Mouse (Mus musculus): ENCODE results near the gene Tspan14. TPM values are rescaled to one million over a fixed set of nuclear protein-coding genes. Genes with fewer than 3 reads are reported as not detected.

The Tspan14 gene
- polyA plus RNA-seq, 2 experiments, result 22.0 to 25.4 TPM

- 88% methylated on average over 15 of the region's 15 CpGs for whole genome bisulfite sequencing (ENCODE audit: insufficient replicate concordance)
- ATAC-seq (ENCODE audit: insufficient read depth), result no peak
- Histone ChIP-seq H3K4me2 (ENCODE audit: low read depth) (no peak overlapping the region), H3K9ac (replicated peaks) (no peak overlapping the region), H3K4me1 (replicated peaks; ENCODE audit: control insufficient read depth in 2 of 2, insufficient read depth in 2 of 2, low read length in 1 of 2) (peaks cover 0 to 16% of the 10 kb centered on the region in 2 experiments; a peak in 2 of 4 replicates), H3K27me3 (ENCODE audit: control insufficient read depth, insufficient read depth, low read length) (no peaks in the 10 kb centered on the region), H3K36me3 (replicated peaks; ENCODE audit: control insufficient read depth, insufficient read depth, low read depth) (peaks cover 20% of the 10 kb centered on the region), H3K9me3 (ENCODE audit: control insufficient read depth, low read length) (no peaks in the 10 kb centered on the region), H3K4me3 (ENCODE audit: insufficient read depth in 1 of 2, low read depth in 2 of 2, low read length in 2 of 2) (no peak overlapping the region), H3K27ac (no peak overlapping the region)
- no peak for TF ChIP-seq EP300 (IDR thresholded peaks at IDR 0.05; ENCODE audit: low read depth)
- TF ChIP-seq CTCF (IDR thresholded peaks at IDR 0.05; ENCODE audit: low read depth), result no peak
- DNase-seq (ENCODE audit: low read depth in 3 of 3, low spot score in 3 of 3), result no peak
Observed at GRCm38 (mm10) chr14:40916667-40917066, 49.9 kb downstream of the Tspan14 start.

- TF ChIP-seq EP300 (IDR thresholded peaks at IDR 0.05; ENCODE audit: low read depth), result no peak
- TF ChIP-seq CTCF (IDR thresholded peaks at IDR 0.05; ENCODE audit: low read depth), result no peak
- Histone ChIP-seq H3K9me3 (ENCODE audit: control insufficient read depth, low read length) (no peaks in the 10 kb centered on the region), H3K9ac (replicated peaks) (no peak overlapping the region), H3K4me3 (ENCODE audit: insufficient read depth in 1 of 2, low read depth in 2 of 2, low read length in 2 of 2) (no peak overlapping the region), H3K36me3 (replicated peaks; ENCODE audit: control insufficient read depth, insufficient read depth, low read depth) (peaks cover 20% of the 10 kb centered on the region), H3K27ac (no peak overlapping the region), H3K27me3 (ENCODE audit: control insufficient read depth, insufficient read depth, low read length) (no peaks in the 10 kb centered on the region), H3K4me1 (replicated peaks; ENCODE audit: control insufficient read depth in 2 of 2, insufficient read depth in 2 of 2, low read length in 1 of 2) (peaks cover 0 to 16% of the 10 kb centered on the region in 2 experiments; a peak in 2 of 4 replicates), H3K4me2 (ENCODE audit: low read depth) (no peak overlapping the region)
- 76% methylated on average over 8 of the region's 8 CpGs for WGBS (ENCODE audit: insufficient replicate concordance)
- no peak for DNase-seq (ENCODE audit: low read depth in 3 of 3, low spot score in 3 of 3)
- ATAC-seq (ENCODE audit: insufficient read depth), result 0 out of 2 replicates have a peak, but pooled peaks have one; percentile 6
Observed at GRCm38 (mm10) chr14:40915838-40916237, 50.8 kb downstream of the Tspan14 start.

- ATAC-seq (ENCODE audit: insufficient read depth) (peak; percentile 47), DNase-seq (ENCODE audit: low read depth in 3 of 3, low spot score in 3 of 3) (no peak)
- Histone ChIP-seq H3K27me3 (ENCODE audit: control insufficient read depth, insufficient read depth, low read length) (no peaks in the 10 kb centered on the region), H3K9ac (replicated peaks) (no peak overlapping the region), H3K9me3 (ENCODE audit: control insufficient read depth, low read length) (no peaks in the 10 kb centered on the region), H3K4me1 (replicated peaks; ENCODE audit: control insufficient read depth in 2 of 2, insufficient read depth in 2 of 2, low read length in 1 of 2) (peaks cover 0 to 12% of the 10 kb centered on the region in 2 experiments; a peak in 2 of 4 replicates), H3K4me3 (ENCODE audit: insufficient read depth in 1 of 2, low read depth in 2 of 2, low read length in 2 of 2) (no peak overlapping the region), H3K4me2 (ENCODE audit: low read depth) (no peak overlapping the region), H3K36me3 (replicated peaks; ENCODE audit: control insufficient read depth, insufficient read depth, low read depth) (peaks cover 23% of the 10 kb centered on the region), H3K27ac (no peak overlapping the region)
- TF ChIP-seq EP300 (IDR thresholded peaks at IDR 0.05; ENCODE audit: low read depth), result no peak
- TF ChIP-seq CTCF (IDR thresholded peaks at IDR 0.05; ENCODE audit: low read depth), result no peak
- WGBS (ENCODE audit: insufficient replicate concordance), result 83% methylated on average over 3 of the region's 3 CpGs
Observed at GRCm38 (mm10) chr14:40914701-40915100, 51.9 kb downstream of the Tspan14 start.

GRCm38 (mm10) chr14:40913709-40914108 is 52.9 kb downstream of the Tspan14 start:
- peaks cover 25% of the 10 kb centered on the region for H3K36me3 ChIP-seq (replicated peaks; ENCODE audit: control insufficient read depth, insufficient read depth, low read depth)
- no peak for TF ChIP-seq EP300 (IDR thresholded peaks at IDR 0.05; ENCODE audit: low read depth)
- no peak for TF ChIP-seq CTCF (IDR thresholded peaks at IDR 0.05; ENCODE audit: low read depth)
- ATAC-seq (ENCODE audit: insufficient read depth) (no peak), DNase-seq (ENCODE audit: low read depth in 3 of 3, low spot score in 3 of 3) (no peak)
- H3K9ac ChIP-seq (replicated peaks), result no peak overlapping the region
- no peak overlapping the region for H3K27ac ChIP-seq
- no peaks in the 10 kb centered on the region for H3K9me3 ChIP-seq (ENCODE audit: control insufficient read depth, low read length)
- H3K27me3 ChIP-seq (ENCODE audit: control insufficient read depth, insufficient read depth, low read length), result no peaks in the 10 kb centered on the region
- H3K4me3 ChIP-seq (ENCODE audit: insufficient read depth in 1 of 2, low read depth in 2 of 2, low read length in 2 of 2), result no peak overlapping the region
- WGBS (ENCODE audit: insufficient replicate concordance), result 88% methylated on average over 6 of the region's 6 CpGs
- H3K4me2 ChIP-seq (ENCODE audit: low read depth), result no peak overlapping the region
- peaks cover 0 to 6% of the 10 kb centered on the region in 2 experiments; a peak in 2 of 4 replicates for H3K4me1 ChIP-seq (replicated peaks; ENCODE audit: control insufficient read depth in 2 of 2, insufficient read depth in 2 of 2, low read length in 1 of 2)

- H3K36me3 ChIP-seq (replicated peaks; ENCODE audit: control insufficient read depth, insufficient read depth, low read depth), result peaks cover 38% of the 10 kb centered on the region
- ATAC-seq (ENCODE audit: insufficient read depth), result no peak
- TF ChIP-seq CTCF (IDR thresholded peaks at IDR 0.05; ENCODE audit: low read depth), result no peak
- TF ChIP-seq EP300 (IDR thresholded peaks at IDR 0.05; ENCODE audit: low read depth), result no peak
Observed at GRCm38 (mm10) chr14:40911529-40911928, 55.1 kb downstream of the Tspan14 start.

More at GRCm38 (mm10) chr14:40911529-40911928, 55.1 kb downstream of the Tspan14 start:
- no peaks in the 10 kb centered on the region for H3K9me3 ChIP-seq (ENCODE audit: control insufficient read depth, low read length)
- H3K9ac ChIP-seq (replicated peaks), result no peak overlapping the region
- H3K4me2 ChIP-seq (ENCODE audit: low read depth), result no peak overlapping the region
- H3K27ac ChIP-seq, result no peak overlapping the region
- peaks cover 0 to 3% of the 10 kb centered on the region in 2 experiments; a peak in 2 of 4 replicates for H3K4me1 ChIP-seq (replicated peaks; ENCODE audit: control insufficient read depth in 2 of 2, insufficient read depth in 2 of 2, low read length in 1 of 2)
- DNase-seq (ENCODE audit: low read depth in 3 of 3, low spot score in 3 of 3), result no peak
- no peaks in the 10 kb centered on the region for H3K27me3 ChIP-seq (ENCODE audit: control insufficient read depth, insufficient read depth, low read length)
- no peak overlapping the region for H3K4me3 ChIP-seq (ENCODE audit: insufficient read depth in 1 of 2, low read depth in 2 of 2, low read length in 2 of 2)
